Mouse (Mus musculus) cerebellum, adult (tissue): ENCODE measurements at regions not wholly inside any gene's neighbourhood (a gene's known extent, or its start where the extent isn't known, plus 50 kb on each side); places are given as distances from the start of the nearest gene placed in this dataset.
A peak's percentile ranks its signal among the peaks of the same experiment; 100 is the strongest.

Experiments used
- ATAC-seq: cut with Nextera tagmentation; 2 replicates; pipeline ENCODE4 v1.9.2; 2017; ENCODE audit warnings: mild to moderate bottlenecking, moderate library complexity, mixed read lengths; ENCODE audit not compliant: insufficient number of reproducible peaks, low FRiP score, low TSS enrichment

DNA sequence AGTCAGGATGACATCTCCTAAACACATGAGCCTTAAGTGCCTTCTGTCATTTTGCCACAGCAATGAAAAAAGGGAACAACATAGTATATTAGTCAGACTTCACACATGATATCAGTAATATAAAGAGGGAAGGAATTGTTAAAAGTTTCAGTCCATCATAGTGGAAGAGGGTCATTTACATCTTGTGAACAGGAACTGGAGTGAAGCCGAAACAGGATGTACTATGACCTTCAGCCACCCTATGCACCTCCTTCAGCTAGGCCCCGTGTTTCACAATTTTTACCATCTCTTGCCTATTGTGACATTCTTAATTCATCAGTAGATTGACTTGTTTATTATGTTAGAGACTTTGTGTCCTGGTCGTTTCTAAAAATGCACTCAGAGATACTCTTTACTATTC, 59.8 kb upstream of the St3gal5 start:
- ATAC-seq = no peak

DNA sequence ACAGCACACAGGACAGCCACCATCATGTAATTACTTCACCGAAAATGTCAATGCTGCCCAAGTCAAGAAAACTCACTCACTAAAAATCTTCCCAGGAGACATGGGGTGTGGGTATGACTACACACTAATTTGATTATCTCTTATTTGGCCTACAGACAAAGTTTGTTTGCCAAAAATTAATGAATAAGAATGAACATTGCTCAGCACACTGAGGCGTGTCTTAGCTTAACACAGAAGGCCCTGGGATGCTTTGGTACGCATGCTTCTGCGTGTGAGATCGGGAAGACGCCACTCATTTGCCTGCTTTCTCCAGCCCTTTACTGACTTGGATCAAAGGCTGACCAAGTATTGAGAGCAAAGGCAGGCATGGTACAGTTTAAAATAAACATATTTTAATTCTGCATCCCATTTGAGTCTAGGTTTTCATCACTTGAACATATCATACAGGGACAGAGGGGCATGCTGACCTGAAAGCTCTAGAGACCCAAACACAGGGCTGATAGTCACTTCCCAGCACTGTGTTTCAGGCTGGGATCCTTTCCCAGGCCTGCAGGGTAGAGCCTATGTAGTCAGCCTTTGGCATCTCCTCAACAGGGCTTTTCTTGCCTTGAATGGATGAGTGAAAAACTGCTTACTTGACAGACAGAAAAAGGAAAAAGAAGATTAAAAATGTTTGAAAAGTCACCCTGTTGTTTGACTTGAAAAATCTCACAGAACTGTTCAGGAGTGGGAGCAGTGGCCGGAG, 53.3 kb upstream of the St3gal5 start:
- peak; percentile 70; the same call in 1 of the 2 replicates for ATAC-seq
